Mouse (Mus musculus) myocyte (in vitro differentiated cells): Measurements from ENCODE around the gene Hpcal1.
"Not testable (repeated sequence)": the region's sequence is repeated elsewhere in the genome, so short reads cannot be mapped to it uniquely, and the experiment has no call there.

Experiments
- CEBPB ChIP-seq: IDR thresholded peaks from 2 replicates; pipeline ENCODE4 v1.6.1; 2011; ENCODE audit warnings: mild to moderate bottlenecking, moderate library complexity; ENCODE audit not compliant: poor library complexity, insufficient read depth, severe bottlenecking
- POLR2A ChIP-seq: IDR thresholded peaks from one replicate; pipeline ENCODE4 v1.6.1; 2011; ENCODE audit warnings: low read depth, mild to moderate bottlenecking, control low read depth, moderate library complexity; ENCODE audit not compliant: insufficient read length
- REST ChIP-seq: IDR thresholded peaks from one replicate; pipeline ENCODE4 v1.6.1; 2011; ENCODE audit warnings: mild to moderate bottlenecking, control low read depth, moderate library complexity; ENCODE audit not compliant: insufficient read depth, insufficient read length
- TCF12 ChIP-seq: IDR thresholded peaks from one replicate; pipeline ENCODE4 v1.6.1; 2011; ENCODE audit warnings: mild to moderate bottlenecking, control low read depth; ENCODE audit not compliant: poor library complexity, insufficient read depth, severe bottlenecking

DNA sequence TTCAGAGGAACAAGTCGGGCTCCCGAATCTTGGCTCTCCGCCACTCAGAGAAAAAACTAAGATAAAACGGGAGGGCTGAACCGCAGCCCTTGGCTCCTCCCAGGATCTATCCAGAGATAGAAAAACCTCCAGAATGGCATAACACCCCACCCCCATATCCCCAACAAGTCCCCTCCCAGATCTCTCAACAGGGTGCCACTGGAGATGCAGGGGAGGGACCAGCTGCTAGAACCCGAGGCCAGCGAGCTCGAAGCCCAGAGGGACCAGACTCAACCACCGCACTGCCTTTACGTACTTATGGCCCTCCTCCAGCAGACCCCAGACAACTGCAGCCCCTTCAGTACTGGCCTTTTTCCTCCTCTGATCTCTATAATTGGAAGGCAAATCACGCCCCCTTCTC is 107.6 kb downstream of the Hpcal1 start:
- not testable (repeated sequence) for TF ChIP-seq REST, POLR2A, TCF12, CEBPB
